Mouse (Mus musculus) heart, postnatal 0 days (tissue): ENCODE measurements at regions not wholly inside any gene's neighbourhood (a gene's known extent, or its start where the extent isn't known, plus 50 kb on each side); places are given as distances from the start of the nearest gene placed in this dataset.

Experiments used
- ATAC-seq: fragments of 200-750 bp; cut with Nextera tagmentation; 2 replicates; pipeline ENCODE4 v1.8.0; 2017; ENCODE audit warnings: low read depth, moderate number of reproducible peaks, moderate library complexity; ENCODE audit not compliant: insufficient read depth
- DNase-seq: peaks from one replicate; pipeline ENCODE4 v3.0.0-alpha.2; 2016; ENCODE audit warnings: low spot score
- H3K27ac ChIP-seq: fragments of 300-500 bp; sonication (generic); 2 replicates; pipeline ENCODE4 v1.5.1; 2014; ENCODE audit warnings: low read depth, mild to moderate bottlenecking
- H3K27me3 ChIP-seq: fragments of 300-500 bp; sonication (generic); 2 replicates; pipeline ENCODE4 v1.6.1; 2014; ENCODE audit warnings: low read length, mixed read lengths; ENCODE audit not compliant: control insufficient read depth, insufficient read depth
- H3K36me3 ChIP-seq: fragments of 300-500 bp; sonication (generic); replicated peaks from 2 replicates; pipeline ENCODE4 v1.6.1; 2014; ENCODE audit warnings: low read length, mixed read lengths; ENCODE audit not compliant: control insufficient read depth, insufficient read depth
- H3K4me1 ChIP-seq: fragments of 300-500 bp; sonication (generic); 2 replicates; pipeline ENCODE4 v1.6.1; 2014; ENCODE audit warnings: antibody characterized with exemption; ENCODE audit not compliant: control insufficient read depth, insufficient read depth
- H3K4me2 ChIP-seq: fragments of 300-500 bp; sonication (generic); 2 replicates; pipeline ENCODE4 v1.6.1; 2014; ENCODE audit warnings: low read depth, mild to moderate bottlenecking, low read length, moderate library complexity
- H3K4me3 ChIP-seq: fragments of 300-500 bp; sonication (generic); 2 replicates; pipeline ENCODE4 v1.5.1; 2014; ENCODE audit warnings: low read depth, low read length
- H3K9ac ChIP-seq: fragments of 300-500 bp; sonication (generic); replicated peaks from 2 replicates; pipeline ENCODE4 v1.6.1; 2014; ENCODE audit warnings: low read depth, low read length, mixed read lengths
- H3K9me3 ChIP-seq: fragments of 300-500 bp; sonication (generic); replicated peaks from 2 replicates; pipeline ENCODE4 v1.6.1; 2016; ENCODE audit warnings: low read length; ENCODE audit not compliant: control insufficient read depth
- CTCF ChIP-seq: IDR thresholded peaks from 2 replicates; pipeline ENCODE4 v1.5.1; 2016; ENCODE audit warnings: antibody characterized with exemption, control low read depth, low read depth
- EP300 ChIP-seq: IDR thresholded peaks from 2 replicates; pipeline ENCODE4 v1.6.1; 2016; ENCODE audit warnings: antibody characterized with exemption, low read depth
- WGBS: fragments of 180-500 bp; shearing (Covaris S2); extraction: QIAGEN DNeasy Blood & Tissue Kit; methylation state at CpG from one replicate; pipeline ENCODE4 v1.1.7; 2014; 5-methylcytosine and 5-hydroxymethylcytosine counted together

GRCm38 (mm10) chr3:121872685-121873084 lies 57.6 kb upstream of the Abcd3 start:
- Histone ChIP-seq H3K9me3 (no peaks in the 10 kb centered on the region), H3K9ac (no peak overlapping the region), H3K4me2 (no peak overlapping the region), H3K27me3 (no peaks in the 10 kb centered on the region), H3K36me3 (no peaks in the 10 kb centered on the region), H3K4me1 (no peaks in the 10 kb centered on the region), H3K27ac (no peak overlapping the region), H3K4me3 (no peak overlapping the region)
- 78% methylated on average over 3 of the region's 3 CpGs for WGBS
- DNase-seq (no peak), ATAC-seq (no peak)
- TF ChIP-seq EP300 (no peak), CTCF (no peak)

- Histone ChIP-seq H3K9me3 (no peaks in the 10 kb centered on the region), H3K4me1 (no peaks in the 10 kb centered on the region), H3K9ac (no peak overlapping the region), H3K27me3 (no peaks in the 10 kb centered on the region), H3K36me3 (no peaks in the 10 kb centered on the region), H3K27ac (no peak overlapping the region), H3K4me3 (no peak overlapping the region), H3K4me2 (no peak overlapping the region)
- TF ChIP-seq CTCF (no peak), EP300 (no peak)
- 81% methylated on average over 4 of the region's 4 CpGs for WGBS
- ATAC-seq (no peak), DNase-seq (no peak)
Measured at GRCm38 (mm10) chr3:121871795-121872194, 56.7 kb upstream of the Abcd3 start.

GRCm38 (mm10) chr3:121870726-121871125 lies 55.6 kb upstream of the Abcd3 start:
- Histone ChIP-seq H3K27me3 (no peaks in the 10 kb centered on the region), H3K9me3 (no peaks in the 10 kb centered on the region), H3K4me1 (no peaks in the 10 kb centered on the region), H3K9ac (no peak overlapping the region), H3K27ac (no peak overlapping the region), H3K4me2 (no peak overlapping the region), H3K4me3 (no peak overlapping the region), H3K36me3 (no peaks in the 10 kb centered on the region)
- DNase-seq (no peak), ATAC-seq (no peak)
- WGBS, result 72% methylated on average over 6 of the region's 6 CpGs
- TF ChIP-seq CTCF (no peak), EP300 (no peak)

- Histone ChIP-seq H3K36me3 (no peaks in the 10 kb centered on the region), H3K27me3 (no peaks in the 10 kb centered on the region), H3K4me2 (no peak overlapping the region), H3K4me3 (no peak overlapping the region), H3K4me1 (no peaks in the 10 kb centered on the region), H3K9me3 (no peaks in the 10 kb centered on the region), H3K9ac (no peak overlapping the region), H3K27ac (no peak overlapping the region)
- WGBS, result 60% methylated on average over 4 of the region's 4 CpGs
- no peak for DNase-seq
- TF ChIP-seq CTCF (no peak), EP300 (no peak)
- ATAC-seq, result no peak
Measured at GRCm38 (mm10) chr3:121869694-121870093, 54.6 kb upstream of the Abcd3 start.

GRCm38 (mm10) chr3:121867301-121867700 lies 52.2 kb upstream of the Abcd3 start:
- WGBS, result 45% methylated on average over 5 of the region's 5 CpGs
- ATAC-seq, result no peak
- Histone ChIP-seq H3K9me3 (no peaks in the 10 kb centered on the region), H3K27me3 (no peaks in the 10 kb centered on the region), H3K4me3 (no peak overlapping the region), H3K4me2 (no peak overlapping the region), H3K36me3 (no peaks in the 10 kb centered on the region), H3K4me1 (no peaks in the 10 kb centered on the region), H3K9ac (no peak overlapping the region), H3K27ac (no peak overlapping the region)
- TF ChIP-seq CTCF (no peak), EP300 (no peak)
- DNase-seq, result no peak

- Histone ChIP-seq H3K36me3 (no peaks in the 10 kb centered on the region), H3K9me3 (no peaks in the 10 kb centered on the region), H3K27ac (no peak overlapping the region), H3K4me3 (no peak overlapping the region), H3K4me2 (no peak overlapping the region), H3K27me3 (no peaks in the 10 kb centered on the region), H3K4me1 (no peaks in the 10 kb centered on the region), H3K9ac (no peak overlapping the region)
- DNase-seq (no peak), ATAC-seq (no peak)
- 54% methylated on average over 8 of the region's 8 CpGs for WGBS
- no peak for TF ChIP-seq CTCF
- no peak for TF ChIP-seq EP300
Measured at GRCm38 (mm10) chr3:121864734-121865445, 49.8 kb upstream of the Abcd3 start.
